Mouse (Mus musculus): ENCODE measurements at regions not wholly inside any gene's neighbourhood (a gene's known extent, or its start where the extent isn't known, plus 50 kb on each side); places are given as distances from the start of the nearest gene placed in this dataset.

DNA sequence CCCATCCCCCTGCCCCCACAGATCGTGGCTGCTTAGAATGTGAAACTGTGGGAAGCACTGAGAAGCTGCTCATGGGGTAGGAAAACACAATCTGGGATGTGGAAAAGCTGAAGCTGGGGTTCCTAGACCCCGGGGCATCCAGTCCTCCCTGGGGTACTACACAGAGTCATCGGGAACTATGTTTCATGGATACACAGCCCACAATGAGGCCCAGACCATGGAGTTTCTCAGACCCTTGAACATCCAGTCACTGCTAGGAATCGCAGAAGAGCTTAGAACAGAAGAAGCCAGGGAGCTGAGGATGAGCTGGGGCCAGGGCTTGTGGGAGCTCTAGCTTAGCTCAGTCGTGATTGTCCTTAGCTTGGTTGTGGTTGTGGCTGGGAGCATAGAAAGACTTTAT, 1541.3 kb upstream of the Pcdh10 start:
- H3K4me1 ChIP-seq (ENCODE audit: control insufficient read depth, insufficient read depth, low read depth, low read length): no peaks in the 10 kb centered on the region
- no peaks in the 10 kb centered on the region for H3K27me3 ChIP-seq (replicated peaks; ENCODE audit: control insufficient read depth, insufficient read depth, low read length)
- H3K4me3 ChIP-seq (ENCODE audit: low read length): no peak overlapping the region
- H3K9me3 ChIP-seq (ENCODE audit: control insufficient read depth, low read length): no peaks in the 10 kb centered on the region
- no peak overlapping the region for H3K9ac ChIP-seq (ENCODE audit: low read depth, low read length)
- H3K4me2 ChIP-seq (ENCODE audit: low read length): no peak overlapping the region
- no peaks in the 10 kb centered on the region for H3K36me3 ChIP-seq (ENCODE audit: control insufficient read depth, insufficient read depth, low read length)
- H3K27ac ChIP-seq (ENCODE audit: low read depth, low read length): no peak overlapping the region
- WGBS: 73% methylated on average over 5 of the region's 5 CpGs
- no peak for ATAC-seq

DNA sequence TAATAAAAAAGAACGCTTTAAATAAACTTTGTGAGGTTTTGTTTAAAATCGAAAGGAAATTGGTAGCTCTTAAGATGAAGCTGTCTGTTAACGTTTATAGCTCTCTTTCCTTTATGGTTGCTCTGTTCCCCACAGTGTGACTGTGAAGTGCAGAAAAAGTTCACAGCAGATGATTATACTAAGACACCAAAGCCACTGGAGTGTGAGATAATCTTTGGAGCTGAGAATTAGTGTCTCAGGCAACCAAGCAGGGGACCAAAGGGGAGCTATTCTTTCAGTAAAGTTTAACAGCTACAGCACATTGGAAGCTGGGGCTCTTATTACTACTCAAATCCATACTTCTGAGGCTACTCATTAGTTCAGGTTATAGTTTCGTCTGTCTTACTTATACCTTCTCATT, 1530.8 kb upstream of the Pcdh10 start:
- H3K4me2 ChIP-seq (ENCODE audit: low read length): no peak overlapping the region
- ATAC-seq: 0 out of 2 replicates have a peak, but pooled peaks have one; percentile 20
- H3K27me3 ChIP-seq (replicated peaks; ENCODE audit: control insufficient read depth, insufficient read depth, low read length): no peaks in the 10 kb centered on the region
- no peaks in the 10 kb centered on the region for H3K9me3 ChIP-seq (ENCODE audit: control insufficient read depth, low read length)
- no peak overlapping the region for H3K4me3 ChIP-seq (ENCODE audit: low read length)
- H3K4me1 ChIP-seq (ENCODE audit: control insufficient read depth, insufficient read depth, low read depth, low read length): no peaks in the 10 kb centered on the region
- no peak overlapping the region for H3K9ac ChIP-seq (ENCODE audit: low read depth, low read length)
- H3K36me3 ChIP-seq (ENCODE audit: control insufficient read depth, insufficient read depth, low read length): no peaks in the 10 kb centered on the region
- WGBS: 69% methylated on average over 4 of the region's 4 CpGs
- no peak overlapping the region for H3K27ac ChIP-seq (ENCODE audit: low read depth, low read length)

All from hindbrain, embryonic 16.5 days (tissue).